Mouse (Mus musculus): ENCODE measurements around the gene Tmem251.

GRCm38 (mm10) chr12:102700453-102700852 lies 43.1 kb upstream of the Tmem251 start:
- TF ChIP-seq CTCF (IDR thresholded peaks at IDR 0.05; ENCODE audit: low read depth, low read length) = no peak
- TF ChIP-seq POLR2A (IDR thresholded peaks at IDR 0.05; ENCODE audit: borderline replicate concordance, low read depth, low read length) = no peak

All from bone marrow macrophage, adult 2 months (primary cell).